Mouse (Mus musculus) brain, embryonic 14.5 days (tissue): Measurements from ENCODE around the gene Higd1a.

Source experiments
- CTCF ChIP-seq: fragments of 200-500 bp; IDR thresholded peaks from 2 replicates; pipeline ENCODE4 v1.5.1; 2012; ENCODE audit warnings: inconsistent platforms, mild to moderate bottlenecking, moderate library complexity, borderline replicate concordance; ENCODE audit not compliant: insufficient read depth, insufficient read length; ENCODE audit errors: extremely low read depth
- POLR2A ChIP-seq: fragments of 200-500 bp; IDR thresholded peaks from 2 replicates; pipeline ENCODE4 v1.6.1; 2012; ENCODE audit warnings: mild to moderate bottlenecking, inconsistent platforms, borderline replicate concordance; ENCODE audit not compliant: poor library complexity, insufficient read depth, insufficient read length, severe bottlenecking; ENCODE audit errors: extremely low read depth

GRCm38 (mm10) chr9:121819771-121820471, 38.2 kb downstream of the Higd1a start:
- TF ChIP-seq CTCF (no peak), POLR2A (no peak)
